Mouse (Mus musculus) embryo, embryonic 9.5 days (tissue): ENCODE results near the gene Klrb1b.
"Not testable (repeated sequence)": the region's sequence is repeated elsewhere in the genome, so short reads cannot be mapped to it uniquely, and the experiment has no call there.

ENCODE experiments used
- DNase-seq: peaks from one replicate; pipeline ENCODE4 v3.0.0-alpha.2; 2017; ENCODE audit errors: extremely low spot score

Klrb1b gene

GRCm38 (mm10) chr6:128800696-128801095 lies 25.4 kb downstream of the Klrb1b start:
- not testable (repeated sequence) for DNase-seq

- DNase-seq = no peak
These were observed 26.2 kb downstream of the Klrb1b start for GRCm38 (mm10) chr6:128799896-128800270.

GRCm38 (mm10) chr6:128799144-128799895 lies 26.8 kb downstream of the Klrb1b start:
- peak; percentile 94 for DNase-seq

GRCm38 (mm10) chr6:128798772-128799143 lies 27.4 kb downstream of the Klrb1b start:
- peak; percentile 93 for DNase-seq

GRCm38 (mm10) chr6:128797936-128798771 lies 28.0 kb downstream of the Klrb1b start:
- peak; percentile 42 for DNase-seq

GRCm38 (mm10) chr6:128797185-128797905 lies 28.8 kb downstream of the Klrb1b start:
- DNase-seq = no peak

GRCm38 (mm10) chr6:128796321-128796955 lies 29.7 kb downstream of the Klrb1b start:
- DNase-seq = no peak

GRCm38 (mm10) chr6:128793734-128794133 lies 32.4 kb downstream of the Klrb1b start:
- no peak for DNase-seq

GRCm38 (mm10) chr6:128790491-128790994 lies 35.6 kb downstream of the Klrb1b start:
- DNase-seq = not testable (repeated sequence)

GRCm38 (mm10) chr6:128789115-128789514 lies 37.0 kb downstream of the Klrb1b start, which contains the start of gene Klrb1c:
TSS of gene Klrb1c (minus strand) at chr6:128789215.
- DNase-seq = no peak

- no peak for DNase-seq
These were observed 37.6 kb downstream of the Klrb1b start for GRCm38 (mm10) chr6:128788517-128788916.

GRCm38 (mm10) chr6:128786396-128786795 lies 39.7 kb downstream of the Klrb1b start:
- not testable (repeated sequence) for DNase-seq

- DNase-seq = peak; percentile 39
These were observed 56.5 kb downstream of the Klrb1b start for GRCm38 (mm10) chr6:128769481-128770253.

GRCm38 (mm10) chr6:128768047-128768446 lies 58.1 kb downstream of the Klrb1b start:
- no peak for DNase-seq

GRCm38 (mm10) chr6:128766486-128767254 lies 59.5 kb downstream of the Klrb1b start:
- DNase-seq = peak; percentile 54

GRCm38 (mm10) chr6:128765211-128765610 lies 60.9 kb downstream of the Klrb1b start:
- DNase-seq = no peak

- DNase-seq = no peak
These were observed 61.5 kb downstream of the Klrb1b start for GRCm38 (mm10) chr6:128764598-128764997.

GRCm38 (mm10) chr6:128763736-128764523 lies 62.2 kb downstream of the Klrb1b start:
- DNase-seq = peak; percentile 99
